Mouse (Mus musculus): Measurements from ENCODE around the gene Gng7. TPM values are rescaled to one million over a fixed set of nuclear protein-coding genes. Genes with fewer than 3 reads are reported as not detected.
A peak's percentile ranks its signal among the peaks of the same experiment; 100 is the strongest.

Gene Gng7
- polyA plus RNA-seq, 1 experiment from 2014 or later, result 7.0 TPM

DNA sequence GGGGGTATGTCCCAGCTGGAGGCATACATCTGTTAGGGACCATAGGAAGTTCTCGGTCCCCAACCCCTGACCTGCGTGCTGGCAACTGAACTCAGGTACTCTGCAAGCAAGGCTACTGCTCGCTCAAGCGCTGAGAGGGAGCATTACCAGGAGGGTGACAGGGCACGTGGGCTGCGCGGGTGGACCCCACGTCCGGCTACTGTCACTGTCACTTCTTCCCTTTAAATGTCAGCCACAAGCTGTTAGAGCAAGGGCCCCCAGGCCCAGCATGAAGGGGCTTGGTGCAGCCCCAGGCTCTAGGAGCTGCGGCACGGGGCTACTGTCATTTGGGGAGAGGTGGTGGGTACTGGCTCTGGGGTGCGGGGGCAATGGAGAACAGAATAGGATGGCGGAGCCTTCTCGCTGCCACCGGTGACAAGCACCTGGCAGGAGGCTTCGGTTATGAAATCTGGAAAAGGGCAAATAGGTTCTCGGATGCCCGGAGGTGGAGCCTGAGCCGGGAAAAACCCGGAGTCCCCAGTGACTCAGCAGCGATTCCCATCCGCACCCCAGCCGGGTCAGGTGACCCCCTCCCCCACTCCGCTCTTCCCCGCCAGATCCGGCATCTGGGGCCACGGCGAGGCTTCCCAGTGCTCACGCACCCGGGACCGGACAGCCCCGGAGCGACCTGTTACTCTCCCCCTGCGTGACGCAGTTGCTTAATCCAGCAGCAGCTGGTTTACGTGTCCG is 29.3 kb downstream of the Gng7 start:
- peak overlapping the region; percentile 16; the same call in 1 of the 2 replicates for H3K9ac ChIP-seq (ENCODE audit: low read length)
- DNase-seq (ENCODE audit: low spot score, missing footprints), result no peak
- no peaks in the 10 kb centered on the region for H3K36me3 ChIP-seq (ENCODE audit: control insufficient read depth, insufficient read depth, low read length)
- WGBS, result 10% methylated on average over 37 of the region's 37 CpGs
- H3K4me1 ChIP-seq (ENCODE audit: control insufficient read depth, insufficient read depth, low read length), result peaks cover 7% of the 10 kb centered on the region
- peaks cover 32% of the 10 kb centered on the region for H3K27me3 ChIP-seq (ENCODE audit: control insufficient read depth, insufficient read depth, low read length)
- 0 out of 2 replicates have a peak overlapping the region, but pooled peaks have one; percentile 5 for H3K4me3 ChIP-seq (ENCODE audit: low read depth, low read length)
- ATAC-seq (ENCODE audit: low FRiP score), result no peak
- H3K9me3 ChIP-seq (ENCODE audit: control insufficient read depth, low read length), result no peaks in the 10 kb centered on the region
- H3K4me2 ChIP-seq, result 0 out of 2 replicates have a peak overlapping the region, but pooled peaks have one; percentile 13
- no peak overlapping the region for H3K27ac ChIP-seq (ENCODE audit: low read depth, low read length)

DNA sequence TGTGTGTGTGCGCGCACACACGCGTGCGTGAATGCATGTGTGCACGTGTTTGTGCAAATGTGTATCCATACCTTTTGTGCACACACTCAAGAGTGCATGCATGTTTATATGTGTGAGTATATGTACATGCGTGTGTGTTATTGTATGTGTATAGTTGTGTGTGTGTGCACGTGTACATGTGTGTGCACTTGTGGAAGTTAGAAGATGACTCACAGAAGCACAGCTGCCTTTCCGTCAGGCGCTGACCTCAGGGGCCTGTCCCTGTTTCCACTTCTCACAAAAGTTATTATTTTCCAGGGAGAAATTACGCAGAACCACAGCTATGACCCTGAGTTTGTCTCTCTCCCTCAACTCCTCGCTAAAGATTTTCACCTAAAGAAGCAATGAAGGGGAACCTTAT is 30.5 kb downstream of the Gng7 start:
- DNase-seq (ENCODE audit: low spot score, missing footprints) (no peak), ATAC-seq (ENCODE audit: low FRiP score) (no peak)
- 91% methylated on average over 12 of the region's 12 CpGs for WGBS
- Histone ChIP-seq H3K4me3 (ENCODE audit: low read depth, low read length) (no peak overlapping the region), H3K4me2 (no peak overlapping the region), H3K9me3 (ENCODE audit: control insufficient read depth, low read length) (no peaks in the 10 kb centered on the region), H3K4me1 (ENCODE audit: control insufficient read depth, insufficient read depth, low read length) (peaks cover 7% of the 10 kb centered on the region), H3K27me3 (ENCODE audit: control insufficient read depth, insufficient read depth, low read length) (peaks cover 32% of the 10 kb centered on the region), H3K27ac (ENCODE audit: low read depth, low read length) (no peak overlapping the region), H3K9ac (ENCODE audit: low read length) (no peak overlapping the region), H3K36me3 (ENCODE audit: control insufficient read depth, insufficient read depth, low read length) (no peaks in the 10 kb centered on the region)

GRCm38 (mm10) chr10:80982381-80982780 is 32.4 kb downstream of the Gng7 start:
- ATAC-seq (ENCODE audit: low FRiP score) (no peak), DNase-seq (ENCODE audit: low spot score, missing footprints) (no peak)
- Histone ChIP-seq H3K4me3 (ENCODE audit: low read depth, low read length) (no peak overlapping the region), H3K27ac (ENCODE audit: low read depth, low read length) (no peak overlapping the region), H3K27me3 (ENCODE audit: control insufficient read depth, insufficient read depth, low read length) (peaks cover 28% of the 10 kb centered on the region), H3K36me3 (ENCODE audit: control insufficient read depth, insufficient read depth, low read length) (no peaks in the 10 kb centered on the region), H3K4me1 (ENCODE audit: control insufficient read depth, insufficient read depth, low read length) (peaks cover 7% of the 10 kb centered on the region), H3K9ac (ENCODE audit: low read length) (no peak overlapping the region), H3K4me2 (no peak overlapping the region), H3K9me3 (ENCODE audit: control insufficient read depth, low read length) (no peaks in the 10 kb centered on the region)
- WGBS, result 83% methylated on average over 4 of the region's 4 CpGs

- DNase-seq (ENCODE audit: low spot score, missing footprints) (no peak), ATAC-seq (ENCODE audit: low FRiP score) (no peak)
- Histone ChIP-seq H3K27ac (ENCODE audit: low read depth, low read length) (no peak overlapping the region), H3K4me1 (ENCODE audit: control insufficient read depth, insufficient read depth, low read length) (peaks cover 7% of the 10 kb centered on the region), H3K4me3 (ENCODE audit: low read depth, low read length) (no peak overlapping the region), H3K36me3 (ENCODE audit: control insufficient read depth, insufficient read depth, low read length) (no peaks in the 10 kb centered on the region), H3K9me3 (ENCODE audit: control insufficient read depth, low read length) (no peaks in the 10 kb centered on the region), H3K27me3 (ENCODE audit: control insufficient read depth, insufficient read depth, low read length) (peaks cover 22% of the 10 kb centered on the region), H3K4me2 (no peak overlapping the region), H3K9ac (ENCODE audit: low read length) (no peak overlapping the region)
- 57% methylated on average over 7 of the region's 7 CpGs for WGBS
Observed at GRCm38 (mm10) chr10:80981564-80982112, 33.1 kb downstream of the Gng7 start.

DNA sequence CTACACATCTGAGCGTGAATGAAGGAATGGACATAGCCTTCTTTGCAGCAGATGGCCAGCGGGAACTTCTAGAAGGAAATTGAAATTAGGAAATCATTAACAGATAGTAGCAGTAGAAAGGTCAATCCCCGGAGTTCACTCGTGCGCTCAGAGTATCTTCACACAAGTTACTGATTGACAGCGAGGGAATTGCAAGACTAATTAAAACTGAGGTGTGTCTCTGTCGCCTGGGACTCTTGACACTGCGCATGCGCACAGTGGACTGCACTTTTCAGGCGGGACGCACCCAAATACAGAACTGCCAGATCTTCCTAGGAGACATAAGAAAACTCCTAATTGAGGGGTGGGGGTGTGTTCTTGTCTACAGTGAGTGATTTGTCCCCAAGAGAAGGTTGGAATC is 39.3 kb downstream of the Gng7 start:
- H3K4me1 ChIP-seq (ENCODE audit: control insufficient read depth, insufficient read depth, low read length), result no peaks in the 10 kb centered on the region
- 95% methylated on average over 11 of the region's 11 CpGs for WGBS
- no peak overlapping the region for H3K4me2 ChIP-seq
- no peak overlapping the region for H3K9ac ChIP-seq (ENCODE audit: low read length)
- ATAC-seq (ENCODE audit: low FRiP score) (no peak), DNase-seq (ENCODE audit: low spot score, missing footprints) (no peak)
- H3K27ac ChIP-seq (ENCODE audit: low read depth, low read length), result no peak overlapping the region
- no peaks in the 10 kb centered on the region for H3K27me3 ChIP-seq (ENCODE audit: control insufficient read depth, insufficient read depth, low read length)
- H3K36me3 ChIP-seq (ENCODE audit: control insufficient read depth, insufficient read depth, low read length), result no peaks in the 10 kb centered on the region
- H3K4me3 ChIP-seq (ENCODE audit: low read depth, low read length), result no peak overlapping the region
- no peaks in the 10 kb centered on the region for H3K9me3 ChIP-seq (ENCODE audit: control insufficient read depth, low read length)

DNA sequence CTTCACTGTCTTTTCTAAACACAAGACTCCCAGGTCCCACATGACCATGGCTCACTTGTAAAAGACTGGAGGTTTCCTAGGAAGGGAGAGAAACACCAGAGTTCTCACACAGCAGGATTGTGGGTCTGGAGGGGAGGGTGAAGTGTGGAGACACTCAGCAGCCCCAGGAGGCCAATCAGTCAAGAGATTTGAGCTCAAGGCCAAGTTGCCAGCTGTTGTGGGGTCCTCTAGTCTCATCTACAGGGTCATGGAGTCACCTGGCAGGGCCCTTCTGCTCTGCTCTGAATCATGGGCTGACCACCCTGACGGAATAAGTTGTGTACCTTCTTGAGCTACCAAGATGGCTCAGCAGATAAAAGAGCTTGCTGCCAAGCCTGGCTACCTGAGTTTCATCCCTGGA is 41.0 kb downstream of the Gng7 start:
- Histone ChIP-seq H3K4me1 (ENCODE audit: control insufficient read depth, insufficient read depth, low read length) (no peaks in the 10 kb centered on the region), H3K27me3 (ENCODE audit: control insufficient read depth, insufficient read depth, low read length) (no peaks in the 10 kb centered on the region), H3K4me3 (ENCODE audit: low read depth, low read length) (no peak overlapping the region), H3K4me2 (no peak overlapping the region), H3K36me3 (ENCODE audit: control insufficient read depth, insufficient read depth, low read length) (no peaks in the 10 kb centered on the region), H3K9me3 (ENCODE audit: control insufficient read depth, low read length) (no peaks in the 10 kb centered on the region), H3K9ac (ENCODE audit: low read length) (no peak overlapping the region), H3K27ac (ENCODE audit: low read depth, low read length) (no peak overlapping the region)
- peak; percentile 28 for DNase-seq (ENCODE audit: low spot score, missing footprints)
- WGBS, result 85% methylated on average over 1 of the region's 1 CpGs
- ATAC-seq (ENCODE audit: low FRiP score), result no peak

DNA sequence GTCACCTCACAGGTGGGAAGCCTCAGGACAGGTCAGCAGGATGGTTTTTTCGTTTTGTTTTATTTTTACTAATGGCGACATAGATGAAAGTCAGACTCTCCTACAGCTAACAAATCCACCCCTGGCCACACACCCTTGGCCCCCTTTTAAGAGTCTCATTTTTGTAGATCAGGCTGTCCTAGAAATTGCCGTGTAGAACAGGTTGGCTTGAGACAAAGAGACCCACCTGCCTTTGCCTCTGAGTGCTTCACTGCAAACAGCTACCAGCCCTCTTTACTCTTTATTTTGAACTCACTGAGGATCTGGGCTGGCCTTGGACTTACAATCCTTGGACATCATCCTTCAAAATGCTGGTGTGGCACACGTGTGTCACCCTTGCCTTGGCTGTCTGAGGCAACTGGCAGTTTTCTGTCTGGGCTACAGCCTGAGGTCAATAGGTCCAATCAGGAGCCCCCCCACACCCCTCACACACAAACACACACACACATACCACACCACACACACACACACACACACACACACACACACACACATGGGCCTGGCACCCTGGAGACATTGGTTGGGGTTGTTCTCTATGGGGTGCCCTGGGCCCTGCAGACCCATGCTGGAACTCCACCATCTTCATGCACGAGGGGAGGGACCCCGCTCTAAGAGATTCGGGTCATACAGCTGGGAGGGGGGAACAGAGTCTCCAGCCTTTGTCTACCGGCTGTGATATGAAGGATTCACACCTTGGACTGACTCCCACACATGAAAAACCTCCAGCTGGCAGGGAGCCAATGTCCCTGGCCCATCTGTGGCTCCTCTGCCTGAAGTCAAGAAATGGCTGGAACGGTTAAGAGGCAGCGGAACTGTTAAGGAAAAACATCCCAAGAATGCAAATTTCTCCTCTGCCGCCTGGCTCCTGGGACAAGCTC is 42.4 kb downstream of the Gng7 start:
- H3K9ac ChIP-seq (ENCODE audit: low read length), result no peak overlapping the region
- H3K4me1 ChIP-seq (ENCODE audit: control insufficient read depth, insufficient read depth, low read length), result no peaks in the 10 kb centered on the region
- no peaks in the 10 kb centered on the region for H3K36me3 ChIP-seq (ENCODE audit: control insufficient read depth, insufficient read depth, low read length)
- no peak overlapping the region for H3K4me3 ChIP-seq (ENCODE audit: low read depth, low read length)
- no peaks in the 10 kb centered on the region for H3K27me3 ChIP-seq (ENCODE audit: control insufficient read depth, insufficient read depth, low read length)
- no peak overlapping the region for H3K27ac ChIP-seq (ENCODE audit: low read depth, low read length)
- DNase-seq (ENCODE audit: low spot score, missing footprints), result peak; percentile 45
- ATAC-seq (ENCODE audit: low FRiP score), result no peak
- no peak overlapping the region for H3K4me2 ChIP-seq
- no peaks in the 10 kb centered on the region for H3K9me3 ChIP-seq (ENCODE audit: control insufficient read depth, low read length)
- WGBS, result 68% methylated on average over 11 of the region's 11 CpGs

DNA sequence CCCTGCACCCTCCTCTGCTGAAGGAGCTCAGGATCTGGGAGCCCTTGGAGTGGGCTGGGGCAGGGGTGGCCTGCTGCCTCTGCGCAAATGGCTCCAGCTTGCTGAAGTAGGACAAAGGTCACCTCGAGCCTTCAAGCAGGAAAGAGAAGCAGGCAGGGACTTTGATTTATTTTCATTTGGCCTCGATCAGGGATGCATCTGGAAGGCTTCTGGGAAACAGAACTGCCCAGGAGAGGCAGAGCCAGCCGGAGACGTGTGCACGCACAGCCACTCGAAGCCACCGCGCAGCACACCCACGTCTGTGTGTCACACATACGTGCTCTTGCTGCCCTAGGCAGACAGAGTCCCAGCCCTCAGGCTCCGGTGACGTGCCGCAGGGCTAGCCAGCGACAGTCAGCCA is 43.2 kb downstream of the Gng7 start:
- Histone ChIP-seq H3K9ac (ENCODE audit: low read length) (no peak overlapping the region), H3K27ac (ENCODE audit: low read depth, low read length) (no peak overlapping the region), H3K36me3 (ENCODE audit: control insufficient read depth, insufficient read depth, low read length) (no peaks in the 10 kb centered on the region), H3K4me3 (ENCODE audit: low read depth, low read length) (no peak overlapping the region), H3K4me1 (ENCODE audit: control insufficient read depth, insufficient read depth, low read length) (no peaks in the 10 kb centered on the region), H3K27me3 (ENCODE audit: control insufficient read depth, insufficient read depth, low read length) (no peaks in the 10 kb centered on the region), H3K4me2 (no peak overlapping the region), H3K9me3 (ENCODE audit: control insufficient read depth, low read length) (no peaks in the 10 kb centered on the region)
- ATAC-seq (ENCODE audit: low FRiP score) (no peak), DNase-seq (ENCODE audit: low spot score, missing footprints) (no peak)
- WGBS, result 83% methylated on average over 15 of the region's 15 CpGs

- no peak overlapping the region for H3K9ac ChIP-seq (ENCODE audit: low read length)
Observed at GRCm38 (mm10) chr10:80970159-80970558, 44.6 kb downstream of the Gng7 start.

More at GRCm38 (mm10) chr10:80970159-80970558, 44.6 kb downstream of the Gng7 start:
- Histone ChIP-seq H3K4me3 (ENCODE audit: low read depth, low read length) (no peak overlapping the region), H3K27ac (ENCODE audit: low read depth, low read length) (no peak overlapping the region), H3K4me1 (ENCODE audit: control insufficient read depth, insufficient read depth, low read length) (no peaks in the 10 kb centered on the region), H3K9me3 (ENCODE audit: control insufficient read depth, low read length) (no peaks in the 10 kb centered on the region), H3K4me2 (no peak overlapping the region), H3K36me3 (ENCODE audit: control insufficient read depth, insufficient read depth, low read length) (no peaks in the 10 kb centered on the region), H3K27me3 (ENCODE audit: control insufficient read depth, insufficient read depth, low read length) (no peaks in the 10 kb centered on the region)
- peak; percentile 68 for DNase-seq (ENCODE audit: low spot score, missing footprints)
- 85% methylated on average over 8 of the region's 8 CpGs for WGBS
- ATAC-seq (ENCODE audit: low FRiP score), result no peak
